Mouse (Mus musculus) large intestine, adult 2 months (tissue): ENCODE measurements around the gene Slc27a1. TPM values are rescaled to one million over a fixed set of nuclear protein-coding genes. Genes with fewer than 3 reads are reported as not detected.

Experiments
- DNase-seq: peaks from one replicate; pipeline ENCODE4 v3.0.0-alpha.2; 2012; ENCODE audit warnings: low read depth, low spot score
- WGBS: fragments of 180-500 bp; shearing (Covaris S2); methylation state at CpG from one replicate; pipeline ENCODE4 v1.1.7; 2018; 5-methylcytosine and 5-hydroxymethylcytosine counted together
- polyA plus RNA-seq: library from polyadenylated mRNA; depleted of rRNA; stranded (reverse); fragments of >200 nt; gene quantifications from 2 replicates; pipeline ENCODE4 v1.2.3, GENCODE M21; 2012

Gene Slc27a1
- polyA plus RNA-seq, 1 experiment = 19.4 TPM

DNA sequence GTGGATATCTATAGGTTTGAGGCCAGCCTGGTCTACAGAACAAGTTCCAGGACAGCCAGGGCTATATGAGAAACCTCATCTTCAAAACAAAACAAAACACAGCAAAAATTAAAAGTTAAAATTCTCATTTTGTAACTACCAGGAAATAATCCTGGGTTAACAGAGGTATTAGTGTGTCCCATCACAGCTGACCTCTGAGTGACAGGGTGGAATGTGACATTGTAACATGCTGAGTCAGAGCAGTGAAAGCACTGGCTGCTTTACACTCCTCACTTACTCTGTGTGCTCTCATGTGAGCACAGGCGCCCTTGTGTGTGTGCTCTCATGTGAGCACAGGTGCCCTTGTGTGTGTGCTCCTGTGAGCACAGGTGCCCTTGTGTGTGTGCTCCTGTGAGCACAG, 6.3 kb downstream of the Slc27a1 start:
- DNase-seq = no peak
- 38% methylated on average over 1 of the region's 1 CpGs for WGBS

DNA sequence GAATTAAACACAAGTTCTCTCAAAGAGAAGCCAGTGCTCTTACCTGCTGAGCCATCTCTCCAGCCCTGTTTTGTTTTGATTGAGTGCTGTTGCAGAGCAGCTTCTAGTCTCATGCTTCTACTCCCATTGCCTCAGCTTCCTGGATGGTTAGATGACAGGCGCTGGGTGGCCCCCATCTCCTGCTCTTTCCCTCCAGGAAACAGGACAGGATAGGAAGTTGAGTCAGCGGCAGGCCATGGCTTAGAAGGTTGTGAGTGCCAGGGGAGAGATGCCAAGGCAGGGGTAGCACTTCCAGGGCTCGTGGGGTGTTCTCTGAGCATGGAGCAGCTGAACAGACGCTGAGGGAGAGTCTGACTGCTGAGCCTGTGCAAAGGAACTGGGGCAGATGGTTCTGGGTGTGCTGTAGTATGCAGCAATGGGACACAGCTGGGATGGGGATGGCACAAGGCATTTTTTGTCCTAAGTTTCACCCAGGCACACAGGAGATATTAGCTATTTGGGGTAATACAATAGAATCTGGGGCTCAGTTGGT, 9.2 kb downstream of the Slc27a1 start:
- 81% methylated on average over 4 of the region's 4 CpGs for WGBS
- DNase-seq = no peak

GRCm38 (mm10) chr8:71579009-71579408, 10.3 kb downstream of the Slc27a1 start:
- no peak for DNase-seq
- 81% methylated on average over 1 of the region's 1 CpGs for WGBS

- DNase-seq = no peak
- WGBS = 71% methylated on average over 14 of the region's 14 CpGs
These were observed 10.8 kb downstream of the Slc27a1 start for GRCm38 (mm10) chr8:71579476-71579875.

- DNase-seq = no peak
- WGBS = 71% methylated on average over 9 of the region's 9 CpGs
These were observed 11.5 kb downstream of the Slc27a1 start for GRCm38 (mm10) chr8:71580201-71580600.

DNA sequence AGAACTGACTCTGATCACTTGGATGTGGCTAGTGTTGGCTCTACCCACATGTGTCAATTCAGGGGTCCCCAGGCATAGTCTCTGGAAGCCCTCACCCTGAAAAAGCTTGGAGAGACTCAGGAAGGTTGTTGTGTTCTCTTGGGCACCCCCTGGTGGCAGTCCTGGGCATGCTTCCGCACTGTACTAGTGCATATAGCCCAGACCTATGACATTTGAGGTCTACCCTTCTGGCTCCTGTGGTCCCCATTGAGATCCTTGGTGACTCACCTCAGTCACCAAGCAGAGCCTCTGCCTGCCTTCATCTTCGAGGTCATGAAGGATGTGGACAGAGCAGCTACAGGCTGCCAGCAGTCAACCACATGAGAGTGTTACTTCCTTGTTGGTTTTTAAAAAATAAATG, 18.2 kb downstream of the Slc27a1 start:
- DNase-seq = no peak
- WGBS = 70% methylated on average over 2 of the region's 2 CpGs

GRCm38 (mm10) chr8:71588762-71589161, 20.1 kb downstream of the Slc27a1 start:
- no peak for DNase-seq
- WGBS = 81% methylated on average over 3 of the region's 3 CpGs

DNA sequence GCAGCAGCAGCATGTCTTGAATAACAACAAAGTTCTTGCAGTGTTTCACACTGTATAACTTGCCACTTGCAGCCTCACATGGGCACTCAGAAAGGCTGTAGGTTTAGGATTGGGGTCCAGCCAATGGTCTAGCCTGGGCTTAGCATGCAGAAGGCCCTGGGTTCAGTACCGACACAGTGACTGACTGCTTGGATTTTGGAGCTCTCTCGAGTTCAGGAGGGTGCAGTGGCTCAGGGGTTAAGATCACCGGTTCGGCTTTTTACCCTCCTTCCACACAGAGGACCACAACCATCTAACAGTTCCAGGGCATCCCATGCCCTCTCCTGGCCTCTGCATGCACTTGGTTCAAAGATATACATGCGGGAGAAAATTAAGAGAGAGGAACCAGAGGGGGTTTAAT, 22.3 kb downstream of the Slc27a1 start:
- 21% methylated on average over 5 of the region's 5 CpGs for WGBS
- DNase-seq = no peak

DNA sequence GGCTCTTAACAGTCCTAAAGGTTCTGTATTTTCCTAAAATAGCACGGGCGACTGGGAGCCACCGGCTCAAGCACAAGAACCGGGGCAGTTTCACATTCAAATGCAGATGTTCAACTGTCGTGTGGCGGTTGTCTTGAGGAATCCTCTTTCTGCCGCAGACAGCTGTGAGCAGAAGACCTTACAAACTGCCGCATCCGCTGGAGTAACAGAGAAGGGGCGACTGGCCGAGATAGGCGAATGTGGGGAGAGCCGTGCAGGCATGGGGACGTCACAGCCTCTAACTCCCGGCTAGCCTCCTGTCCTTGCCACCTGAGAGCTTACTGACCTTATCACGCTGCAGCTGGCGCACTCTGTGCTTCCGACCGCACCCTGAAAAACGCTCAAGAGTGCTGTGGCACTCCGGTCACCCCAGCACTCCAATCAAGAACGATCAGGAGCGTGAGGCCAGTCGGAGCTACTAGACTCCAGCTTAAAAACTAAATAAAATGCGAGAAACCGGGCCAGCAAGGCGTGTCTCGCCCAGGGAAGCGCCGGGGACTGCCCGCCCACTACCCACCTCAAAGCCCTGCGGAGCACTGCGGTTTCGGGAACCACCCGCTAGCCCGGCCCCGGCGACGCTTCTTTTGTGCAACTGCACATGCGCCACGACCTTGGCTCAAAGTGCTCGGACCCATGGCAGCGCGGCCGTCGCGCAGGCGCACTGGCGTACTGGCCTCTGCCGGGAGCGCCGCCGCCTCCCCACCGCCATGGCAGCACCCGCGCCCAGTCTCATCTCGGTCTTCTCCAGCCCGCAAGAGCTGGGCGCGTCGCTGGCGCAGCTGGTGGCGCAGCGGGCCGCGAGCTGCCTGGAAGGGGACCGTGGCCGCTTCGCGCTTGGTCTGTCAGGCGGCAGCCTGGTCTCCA, 23.0 kb downstream of the Slc27a1 start, which contains the start of gene Pgls:
Gene Pgls, plus strand, starts transcription at position 706 of the 903 bp plus-strand sequence.
- peak; percentile 87 for DNase-seq
- under 1% methylated on average over 71 of the region's 71 CpGs for WGBS

DNA sequence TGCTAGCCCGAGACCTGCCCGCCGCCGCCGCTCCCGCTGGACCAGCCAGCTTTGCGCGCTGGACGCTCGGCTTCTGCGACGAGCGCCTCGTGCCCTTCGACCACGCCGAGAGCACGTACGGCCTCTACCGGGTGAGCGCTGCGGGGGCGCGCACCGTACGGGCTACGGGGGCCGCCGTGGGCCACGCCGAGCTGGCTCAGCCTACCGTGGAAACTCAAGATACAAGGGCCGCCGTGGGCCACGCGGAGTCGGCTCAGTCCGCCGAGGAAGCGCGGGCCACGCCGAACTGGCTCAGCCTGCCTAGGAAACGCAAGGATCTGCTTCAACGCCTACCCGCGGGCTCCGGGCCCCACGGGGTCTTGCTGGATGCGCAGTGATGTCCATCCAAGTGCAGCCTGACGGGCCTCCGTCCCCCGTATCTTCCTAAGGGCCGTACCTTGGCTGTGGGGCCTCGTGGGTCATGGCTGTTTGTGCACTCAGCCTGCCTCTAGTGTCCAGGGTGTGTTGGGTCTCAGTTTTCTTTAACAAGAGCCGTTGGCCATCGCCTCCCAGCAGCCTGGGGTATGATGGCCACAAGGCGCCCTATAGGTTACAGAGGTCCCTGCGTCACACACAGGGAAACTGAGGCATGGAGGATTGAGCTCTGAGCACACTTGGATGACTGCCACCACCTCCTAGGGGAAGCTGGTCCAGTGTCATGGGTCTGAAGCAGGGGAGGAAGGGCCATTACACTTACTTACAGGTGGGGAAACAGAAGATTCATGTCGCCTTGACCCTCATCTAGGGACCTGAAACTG, 23.9 kb downstream of the Slc27a1 start:
- no peak for DNase-seq

DNA sequence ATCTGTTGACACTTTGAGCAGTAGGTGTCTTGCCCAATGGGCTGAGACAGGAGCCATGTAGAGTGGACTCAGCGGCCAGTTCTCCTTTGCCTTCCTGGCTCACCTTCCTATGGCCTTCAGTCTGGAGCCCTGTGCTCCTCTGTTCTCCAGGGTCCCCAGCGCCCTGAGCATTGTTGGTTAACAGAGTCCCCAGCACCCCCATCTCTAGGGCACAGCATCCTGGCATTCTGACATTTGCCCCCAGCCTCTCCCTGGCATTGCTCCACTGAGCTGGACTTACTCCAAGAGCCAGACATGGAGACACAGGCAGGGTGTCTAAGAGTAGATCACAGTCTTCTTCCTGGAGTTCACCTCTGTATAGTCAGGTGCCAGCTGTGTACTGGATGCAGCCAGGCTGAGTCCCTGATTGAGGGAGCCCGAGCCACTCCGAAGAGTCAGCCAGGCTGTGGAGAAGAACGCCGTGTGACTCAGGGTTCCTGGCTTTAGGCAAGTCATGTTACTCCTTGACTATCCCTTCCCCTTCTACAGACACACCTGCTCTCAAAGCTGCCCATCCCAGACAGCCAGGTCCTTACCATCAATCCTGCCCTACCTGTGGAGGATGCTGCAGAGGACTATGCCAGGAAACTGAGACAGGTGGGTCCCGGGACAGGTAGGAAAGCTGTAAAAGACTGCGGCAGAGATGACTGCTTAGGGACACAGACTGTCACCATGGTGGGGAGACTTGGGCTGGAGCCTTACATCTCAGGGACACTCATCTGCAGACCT, 25.1 kb downstream of the Slc27a1 start:
- DNase-seq = no peak
- WGBS = 92% methylated on average over 8 of the region's 8 CpGs

More for the DNA sequence above, 23.9 kb downstream of the Slc27a1 start:
- WGBS = 3% methylated on average over 60 of the region's 60 CpGs

DNA sequence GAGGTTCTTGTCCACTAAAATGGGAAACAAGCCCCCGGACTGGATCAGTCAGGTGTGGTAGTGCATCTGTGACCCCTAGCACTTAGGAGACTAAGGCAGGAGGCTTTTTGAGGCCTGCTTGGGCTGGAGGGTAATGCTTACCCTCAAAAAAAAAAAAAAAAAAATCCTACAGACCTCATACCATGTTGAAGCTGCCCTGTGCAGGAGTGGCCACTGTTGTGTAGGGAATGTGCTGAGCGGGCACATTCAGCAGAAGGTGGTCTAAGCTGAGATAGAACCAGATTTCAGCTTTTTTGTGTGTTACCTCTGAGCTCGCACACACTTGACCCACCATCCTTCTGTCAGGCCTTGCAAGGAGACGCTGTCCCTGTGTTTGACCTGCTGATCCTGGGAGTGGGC, 25.6 kb downstream of the Slc27a1 start:
- no peak for DNase-seq
- 95% methylated on average over 4 of the region's 4 CpGs for WGBS

DNA sequence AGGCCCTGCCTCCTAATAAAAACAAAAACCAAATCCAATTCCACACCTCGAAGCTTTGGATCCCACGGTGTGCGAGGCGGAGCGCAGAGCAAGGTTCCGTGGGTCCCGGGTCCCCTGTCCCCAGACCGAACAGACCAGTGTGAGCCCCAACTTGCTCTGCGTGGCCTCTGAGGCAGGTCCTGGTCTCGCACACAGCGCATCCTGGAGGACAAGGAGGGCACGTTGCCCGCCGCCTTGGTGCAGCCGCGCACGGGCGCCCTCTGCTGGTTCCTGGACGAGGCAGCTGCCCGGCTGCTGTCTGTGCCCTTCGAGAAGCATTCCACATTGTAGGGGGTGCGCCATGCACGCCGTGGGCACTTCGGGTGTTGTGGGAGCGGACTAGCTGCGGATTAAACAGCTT, 27.2 kb downstream of the Slc27a1 start:
- no peak for DNase-seq
- WGBS = 8% methylated on average over 27 of the region's 27 CpGs

DNA sequence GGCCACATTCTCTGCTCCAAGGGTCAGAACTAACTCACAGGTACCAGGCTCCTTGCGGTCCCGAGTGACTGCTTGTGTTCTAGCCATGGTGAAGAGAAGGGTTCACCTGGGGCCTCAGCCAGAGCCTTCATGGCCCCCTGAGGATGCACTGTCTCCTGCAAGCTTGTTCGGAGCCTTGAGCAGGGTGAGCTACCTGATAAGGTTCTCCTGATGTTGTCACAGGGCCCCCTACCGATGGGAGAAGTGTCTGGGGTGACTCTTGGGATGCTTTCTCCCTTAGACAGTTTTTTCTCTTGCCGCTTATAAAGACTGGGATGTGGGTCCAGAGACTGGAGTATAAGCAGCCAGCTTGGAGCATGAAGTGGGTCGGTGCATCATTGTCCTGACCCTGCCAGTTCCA, 27.7 kb downstream of the Slc27a1 start:
- DNase-seq = no peak
- 55% methylated on average over 6 of the region's 6 CpGs for WGBS

GRCm38 (mm10) chr8:71596798-71597197, 28.1 kb downstream of the Slc27a1 start:
- WGBS = 61% methylated on average over 4 of the region's 4 CpGs
- no peak for DNase-seq

GRCm38 (mm10) chr8:71597451-71597850, 28.8 kb downstream of the Slc27a1 start, which contains the start of gene Fam129c:
Gene Fam129c (plus strand): TSS chr8:71597648.
- WGBS = 89% methylated on average over 3 of the region's 3 CpGs
- no peak for DNase-seq

DNA sequence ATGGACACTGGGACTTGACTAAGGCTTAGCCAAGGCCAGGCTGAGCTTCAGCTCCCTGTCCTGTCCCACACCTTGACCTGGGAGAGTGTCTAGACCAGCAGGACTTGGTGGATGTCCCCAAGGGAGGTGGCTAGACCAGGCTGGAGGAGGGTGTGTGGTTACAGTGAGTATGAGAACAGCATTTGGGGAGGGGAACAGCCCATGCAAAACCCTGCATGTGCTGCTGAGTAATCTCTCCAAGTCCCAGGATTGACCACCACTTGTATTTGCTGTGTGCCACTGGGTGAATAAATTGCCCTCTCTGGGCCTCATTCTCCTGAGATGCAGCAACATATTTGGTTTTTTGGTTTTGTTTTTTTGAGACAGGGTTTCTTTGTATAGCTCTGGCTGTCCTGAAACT, 29.7 kb downstream of the Slc27a1 start:
- DNase-seq = no peak

DNA sequence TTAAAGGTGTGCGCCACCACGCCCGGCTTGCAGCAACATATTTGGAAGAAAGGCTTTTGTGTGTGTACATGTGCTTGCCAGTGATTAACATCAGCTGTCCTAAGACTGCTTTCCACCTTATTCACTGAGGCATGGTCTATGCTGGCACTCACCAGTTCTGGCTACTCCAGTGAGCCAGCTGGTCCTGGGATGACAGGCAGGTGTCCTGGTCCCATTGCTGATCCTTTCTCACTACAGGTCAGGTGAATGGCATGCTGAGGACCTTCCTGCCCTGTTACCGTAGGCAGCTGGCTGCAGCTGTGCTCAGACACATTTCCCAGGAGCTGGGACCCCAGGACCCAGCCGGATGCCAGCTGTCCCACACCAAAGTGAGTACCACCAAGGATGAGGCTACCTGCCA, 30.2 kb downstream of the Slc27a1 start:
- WGBS = 91% methylated on average over 5 of the region's 5 CpGs
- no peak for DNase-seq

- 8% methylated on average over 65 of the region's 65 CpGs for WGBS
- DNase-seq = no peak
These were observed 33.4 kb downstream of the Slc27a1 start for GRCm38 (mm10) chr8:71601939-71602665.
